Mouse (Mus musculus) liver, embryonic 15.5 days (tissue): Measurements from ENCODE around the gene Pdgfa. TPM values are rescaled to one million over a fixed set of nuclear protein-coding genes. Genes with fewer than 3 reads are reported as not detected.

Experiments
- ATAC-seq: fragments of 200-750 bp; cut with Nextera tagmentation; 2 replicates; pipeline ENCODE4 v1.8.0; 2017; ENCODE audit warnings: moderate number of reproducible peaks, mild to moderate bottlenecking, moderate library complexity; ENCODE audit not compliant: insufficient read depth
- H3K27ac ChIP-seq: fragments of 300-500 bp; sonication (generic); replicated peaks from 2 replicates; pipeline ENCODE4 v1.5.1; 2015; ENCODE audit warnings: mild to moderate bottlenecking, inconsistent platforms
- H3K27me3 ChIP-seq: fragments of 300-500 bp; sonication (generic); 2 replicates; pipeline ENCODE4 v1.6.1; 2015; ENCODE audit warnings: mild to moderate bottlenecking, inconsistent platforms
- H3K36me3 ChIP-seq: fragments of 300-500 bp; sonication (generic); replicated peaks from 2 replicates; pipeline ENCODE4 v1.6.1; 2015; ENCODE audit warnings: moderate library complexity, mild to moderate bottlenecking, inconsistent platforms
- H3K4me1 ChIP-seq: fragments of 300-500 bp; sonication (generic); replicated peaks from 2 replicates; pipeline ENCODE4 v1.6.1; 2015; ENCODE audit warnings: inconsistent platforms
- H3K4me2 ChIP-seq: fragments of 300-500 bp; sonication (generic); 2 replicates; pipeline ENCODE4 v1.6.1; 2015; ENCODE audit warnings: moderate library complexity, mild to moderate bottlenecking, inconsistent platforms
- H3K4me3 ChIP-seq: fragments of 300-500 bp; sonication (generic); replicated peaks from 2 replicates; pipeline ENCODE4 v1.5.1; 2015; ENCODE audit warnings: mild to moderate bottlenecking, inconsistent platforms
- H3K9ac ChIP-seq: fragments of 300-500 bp; sonication (generic); 2 replicates; pipeline ENCODE4 v1.6.1; 2015; ENCODE audit warnings: moderate library complexity, mild to moderate bottlenecking, inconsistent platforms
- H3K9me3 ChIP-seq: fragments of 300-500 bp; sonication (generic); replicated peaks from 2 replicates; pipeline ENCODE4 v1.6.1; 2016; ENCODE audit warnings: inconsistent platforms
- WGBS: fragments of 180-500 bp; shearing (Covaris S2); methylation state at CpG from one replicate; pipeline ENCODE4 v1.1.7; 2015; ENCODE audit warnings: mixed read lengths; ENCODE audit not compliant: insufficient replicate concordance; 5-methylcytosine and 5-hydroxymethylcytosine counted together
- polyA plus RNA-seq: library from polyadenylated mRNA; unstranded; fragments of >200 nt; fragmentation: Nextera tagmentation; extraction: Ambion mirVana; gene quantifications from 2 replicates; pipeline ENCODE4 v1.2.1, GENCODE M21; 2015

The Pdgfa gene
- polyA plus RNA-seq, 1 experiment from 2014 or later, result 1.6 TPM

DNA sequence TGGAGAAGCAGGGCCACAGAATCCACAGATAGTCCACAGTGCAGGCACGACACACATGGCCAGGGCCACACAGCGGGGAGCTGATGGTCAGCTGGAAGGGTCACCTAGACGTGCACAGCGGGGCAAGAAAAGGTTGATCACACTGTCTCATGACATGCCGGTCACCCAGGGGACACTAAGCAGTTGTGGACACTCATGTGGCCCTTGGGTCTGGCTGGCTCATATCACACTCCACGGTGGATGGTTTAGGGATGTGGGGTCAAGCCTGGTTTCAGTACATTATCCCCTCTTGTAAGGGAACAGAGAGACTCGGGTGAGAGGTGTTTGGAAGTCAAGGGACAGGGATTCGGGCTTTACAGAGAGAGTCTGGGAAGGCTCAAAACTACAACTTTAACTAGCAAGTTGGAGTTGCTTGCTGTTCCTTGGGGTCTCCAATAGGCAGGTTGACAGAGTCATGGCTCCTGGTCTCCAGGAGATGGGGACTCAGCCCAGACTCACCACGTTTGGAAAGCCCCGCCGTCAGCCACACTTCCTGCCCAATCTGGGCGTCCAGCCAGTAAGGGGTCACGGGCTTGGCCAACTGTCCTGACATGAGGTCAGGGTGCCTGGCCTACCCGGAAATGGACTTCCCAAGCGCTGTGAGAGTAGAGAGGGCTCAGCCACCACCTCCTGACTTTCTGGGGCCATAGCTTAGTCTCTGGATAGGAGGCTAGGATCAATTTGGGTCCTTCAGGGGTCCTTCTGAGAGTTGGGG is 20.4 kb upstream of the Pdgfa start:
- peak; percentile 45; the same call in 1 of the 2 replicates for ATAC-seq
- Histone ChIP-seq H3K36me3 (no peaks in the 10 kb centered on the region), H3K4me1 (peaks cover 14% of the 10 kb centered on the region), H3K4me2 (no peak overlapping the region), H3K27ac (no peak overlapping the region), H3K9me3 (no peaks in the 10 kb centered on the region), H3K9ac (no peak overlapping the region), H3K27me3 (no peaks in the 10 kb centered on the region), H3K4me3 (no peak overlapping the region)
- WGBS, result 51% methylated on average over 15 of the region's 15 CpGs

GRCm38 (mm10) chr5:139015097-139015496 is 17.9 kb upstream of the Pdgfa start:
- 39% methylated on average over 3 of the region's 3 CpGs for WGBS

GRCm38 (mm10) chr5:139010649-139011048 is 13.5 kb upstream of the Pdgfa start:
- H3K27me3 ChIP-seq, result peaks cover 5% of the 10 kb centered on the region; the same call in 1 of the 2 replicates
- 45% methylated on average over 2 of the region's 2 CpGs for WGBS

More at GRCm38 (mm10) chr5:139015097-139015496, 17.9 kb upstream of the Pdgfa start:
- Histone ChIP-seq H3K9me3 (no peaks in the 10 kb centered on the region), H3K27ac (no peak overlapping the region), H3K4me1 (peaks cover 11% of the 10 kb centered on the region), H3K9ac (no peak overlapping the region), H3K27me3 (no peaks in the 10 kb centered on the region), H3K36me3 (no peaks in the 10 kb centered on the region), H3K4me2 (no peak overlapping the region), H3K4me3 (no peak overlapping the region)
- peak; percentile 40; the same call in 1 of the 2 replicates for ATAC-seq

GRCm38 (mm10) chr5:139007141-139007775 is 10.1 kb upstream of the Pdgfa start:
- Histone ChIP-seq H3K9me3 (no peaks in the 10 kb centered on the region), H3K27me3 (peaks cover 6% of the 10 kb centered on the region; the same call in 1 of the 2 replicates), H3K9ac (no peak overlapping the region), H3K4me1 (no peaks in the 10 kb centered on the region), H3K36me3 (no peaks in the 10 kb centered on the region), H3K4me2 (no peak overlapping the region), H3K27ac (no peak overlapping the region), H3K4me3 (no peak overlapping the region)
- WGBS, result 46% methylated on average over 4 of the region's 4 CpGs
- no peak for ATAC-seq

More at GRCm38 (mm10) chr5:139010649-139011048, 13.5 kb upstream of the Pdgfa start:
- H3K36me3 ChIP-seq, result no peaks in the 10 kb centered on the region
- no peak overlapping the region for H3K4me3 ChIP-seq
- H3K9me3 ChIP-seq, result no peaks in the 10 kb centered on the region
- H3K4me1 ChIP-seq, result no peaks in the 10 kb centered on the region
- H3K27ac ChIP-seq, result no peak overlapping the region
- ATAC-seq, result no peak
- H3K4me2 ChIP-seq, result no peak overlapping the region
- no peak overlapping the region for H3K9ac ChIP-seq

DNA sequence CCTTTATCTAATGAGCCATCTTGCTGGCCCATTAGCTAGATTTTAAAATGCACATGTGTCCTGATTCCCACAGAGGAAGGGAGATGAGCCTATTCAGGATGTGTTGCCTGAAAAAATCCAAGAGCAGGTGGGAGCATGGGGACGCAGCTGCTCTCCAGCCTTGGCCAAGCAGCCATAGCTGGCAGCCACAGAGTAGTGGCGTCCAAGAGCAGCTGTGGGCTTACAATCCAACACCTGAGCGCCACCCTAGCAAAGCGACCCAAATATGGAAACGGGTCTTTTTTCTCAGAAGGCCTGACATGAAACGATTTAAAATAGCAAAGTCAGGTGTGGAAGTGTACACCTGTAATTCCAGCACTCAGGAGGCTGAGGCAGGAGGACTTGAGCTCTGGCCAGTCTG is 7.4 kb upstream of the Pdgfa start:
- WGBS, result 55% methylated on average over 6 of the region's 6 CpGs
- Histone ChIP-seq H3K4me3 (no peak overlapping the region), H3K9me3 (no peaks in the 10 kb centered on the region), H3K4me1 (no peaks in the 10 kb centered on the region), H3K9ac (no peak overlapping the region), H3K4me2 (no peak overlapping the region), H3K27me3 (peaks cover 20% of the 10 kb centered on the region), H3K27ac (no peak overlapping the region), H3K36me3 (no peaks in the 10 kb centered on the region)
- no peak for ATAC-seq

DNA sequence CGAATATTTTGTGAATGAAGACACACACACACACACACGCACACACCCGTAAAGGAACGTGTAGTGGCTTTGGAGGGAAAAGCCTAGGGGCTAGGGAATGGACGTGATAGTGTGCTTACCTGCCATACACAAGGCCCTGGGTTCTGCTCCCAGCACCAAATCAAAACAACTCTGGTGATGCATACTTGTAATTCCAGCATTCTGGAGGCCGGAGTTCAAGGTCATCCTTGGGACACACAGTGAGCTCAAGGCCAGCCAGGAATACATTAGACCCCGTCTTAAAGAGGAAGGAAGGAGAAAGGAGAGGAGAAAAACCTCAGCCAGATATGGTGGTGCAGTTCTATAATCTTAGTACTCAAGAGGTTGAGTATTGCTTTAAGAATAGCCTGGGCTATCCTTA is 2.5 kb upstream of the Pdgfa start:
- ATAC-seq, result no peak
- Histone ChIP-seq H3K9ac (no peak overlapping the region), H3K9me3 (no peaks in the 10 kb centered on the region), H3K27ac (no peak overlapping the region), H3K36me3 (no peaks in the 10 kb centered on the region), H3K27me3 (peaks cover 62% of the 10 kb centered on the region), H3K4me3 (no peak overlapping the region), H3K4me2 (no peak overlapping the region), H3K4me1 (peaks cover 25% of the 10 kb centered on the region)
- WGBS, result 50% methylated on average over 7 of the region's 7 CpGs

- Histone ChIP-seq H3K4me3 (peak overlapping the region; percentile 20), H3K27me3 (peaks cover 79% of the 10 kb centered on the region), H3K36me3 (no peaks in the 10 kb centered on the region), H3K4me1 (peaks cover 40% of the 10 kb centered on the region), H3K27ac (no peak overlapping the region), H3K9ac (no peak overlapping the region), H3K4me2 (peak overlapping the region; percentile 45), H3K9me3 (no peaks in the 10 kb centered on the region)
- WGBS, result 1% methylated on average over 30 of the region's 30 CpGs
- ATAC-seq, result no peak
These were observed 888 bp upstream of the Pdgfa start for GRCm38 (mm10) chr5:138997936-138998580.

DNA sequence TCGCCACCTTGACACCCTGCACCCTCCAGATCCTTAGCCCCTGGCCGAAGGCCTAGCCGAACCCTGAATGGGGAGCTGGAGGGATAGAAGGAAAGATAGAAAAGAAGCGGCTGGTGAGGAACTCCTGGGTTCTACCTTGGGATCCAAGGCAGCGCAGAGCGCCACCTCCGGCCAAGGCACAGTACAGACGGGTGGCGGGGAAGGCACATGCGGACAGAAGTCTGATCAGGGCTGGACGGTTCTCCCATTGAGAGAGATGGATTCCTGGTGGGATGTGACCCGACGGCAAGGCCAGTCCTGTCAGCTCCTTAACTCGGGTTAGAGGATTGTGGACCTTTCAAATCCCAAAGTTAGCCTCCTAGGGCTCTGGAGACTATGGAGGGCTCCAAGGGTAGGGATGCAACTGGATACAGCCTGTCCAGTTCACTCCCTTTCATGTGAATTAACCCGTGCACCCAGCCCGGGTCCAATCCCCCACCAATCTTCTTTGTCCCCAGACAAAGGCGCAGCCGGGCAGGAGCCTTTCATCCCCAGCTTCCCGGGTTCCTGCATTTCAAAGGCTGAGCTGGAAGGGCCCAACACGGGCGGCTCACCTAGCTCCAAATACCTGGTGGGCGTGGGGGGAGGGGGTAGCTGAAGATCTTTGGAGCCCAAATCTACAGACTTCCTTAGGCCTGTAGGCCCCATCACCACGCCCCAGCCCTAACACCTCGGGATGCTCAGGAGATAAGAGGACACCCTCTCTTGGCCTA is 672 bp downstream of the Pdgfa start:
- Histone ChIP-seq H3K27ac (no peak overlapping the region), H3K9me3 (no peaks in the 10 kb centered on the region), H3K9ac (no peak overlapping the region), H3K4me2 (peak overlapping the region; percentile 74), H3K36me3 (no peaks in the 10 kb centered on the region), H3K4me3 (0 out of 2 replicates have a peak overlapping the region, but pooled peaks have one; percentile 57), H3K4me1 (peaks cover 44% of the 10 kb centered on the region), H3K27me3 (peaks cover 95% of the 10 kb centered on the region)
- 7% methylated on average over 24 of the region's 24 CpGs for WGBS
- no peak for ATAC-seq

GRCm38 (mm10) chr5:138995721-138996311 is 1.4 kb downstream of the Pdgfa start:
- Histone ChIP-seq H3K4me3 (peak overlapping the region; percentile 57), H3K36me3 (no peaks in the 10 kb centered on the region), H3K4me2 (peak overlapping the region; percentile 74), H3K27me3 (peaks cover 100% of the 10 kb centered on the region), H3K27ac (no peak overlapping the region), H3K4me1 (peaks cover 44% of the 10 kb centered on the region), H3K9ac (no peak overlapping the region; the same call in 1 of the 2 replicates), H3K9me3 (no peaks in the 10 kb centered on the region)
- no peak for ATAC-seq
- 1% methylated on average over 49 of the region's 52 CpGs for WGBS
